Mouse (Mus musculus) gastrocnemius, adult 2 months (tissue): Measurements from ENCODE around the gene Eif3c. TPM values are rescaled to one million over a fixed set of nuclear protein-coding genes. Genes with fewer than 3 reads are reported as not detected.
A peak's percentile ranks its signal among the peaks of the same experiment; 100 is the strongest.

Experiments
- DNase-seq: peaks from one replicate; pipeline ENCODE4 v3.0.0; 2022
- H3K27ac ChIP-seq: fragments of 200-600 bp; 2 replicates; pipeline ENCODE4 v1.8.1; 2022; ENCODE audit warnings: mild to moderate bottlenecking
- H3K4me3 ChIP-seq: fragments of 200-600 bp; 2 replicates; pipeline ENCODE4 v1.8.1; 2022; ENCODE audit warnings: mild to moderate bottlenecking, moderate library complexity
- CTCF ChIP-seq: fragments of 200-600 bp; IDR thresholded peaks from 2 replicates; pipeline ENCODE4 v1.8.1; 2022; ENCODE audit warnings: antibody characterized with exemption, mild to moderate bottlenecking, moderate library complexity
- intact Hi-C: fragments of 180-260 bp; cut with DNase I; formaldehyde crosslinking; loops from one replicate; pipeline ENCODE4 v1.15.1; 2025
- microRNA-seq: library from miRNA; unstranded; fragments of <30 nt; microRNA quantifications from one replicate; pipeline ENCODE4 v1.2.0, GENCODE M21; 2021
- total RNA-seq, 2 experiments: library from RNA; stranded (reverse); gene quantifications; 2 replicates each; pipeline ENCODE4 v1.2.3; 2021

Eif3c gene
- total RNA-seq, 2 experiments from 2014 or later = 153 to 163 TPM

GRCm38 (mm10) chr7:126502751-126503150 is 63.5 kb downstream of the Eif3c start:
- H3K4me3 ChIP-seq = peak overlapping the region; percentile 81
- no peak for DNase-seq
- H3K27ac ChIP-seq = peak overlapping the region; percentile 98
- no peak for TF ChIP-seq CTCF
- intact Hi-C loops = loop anchor here (2.0 to 10.0 kb wide), 2 partner anchors 16 to 192 kb away; partner anchors contain the start of genes Bola2, Slx1b and Tufm

DNA sequence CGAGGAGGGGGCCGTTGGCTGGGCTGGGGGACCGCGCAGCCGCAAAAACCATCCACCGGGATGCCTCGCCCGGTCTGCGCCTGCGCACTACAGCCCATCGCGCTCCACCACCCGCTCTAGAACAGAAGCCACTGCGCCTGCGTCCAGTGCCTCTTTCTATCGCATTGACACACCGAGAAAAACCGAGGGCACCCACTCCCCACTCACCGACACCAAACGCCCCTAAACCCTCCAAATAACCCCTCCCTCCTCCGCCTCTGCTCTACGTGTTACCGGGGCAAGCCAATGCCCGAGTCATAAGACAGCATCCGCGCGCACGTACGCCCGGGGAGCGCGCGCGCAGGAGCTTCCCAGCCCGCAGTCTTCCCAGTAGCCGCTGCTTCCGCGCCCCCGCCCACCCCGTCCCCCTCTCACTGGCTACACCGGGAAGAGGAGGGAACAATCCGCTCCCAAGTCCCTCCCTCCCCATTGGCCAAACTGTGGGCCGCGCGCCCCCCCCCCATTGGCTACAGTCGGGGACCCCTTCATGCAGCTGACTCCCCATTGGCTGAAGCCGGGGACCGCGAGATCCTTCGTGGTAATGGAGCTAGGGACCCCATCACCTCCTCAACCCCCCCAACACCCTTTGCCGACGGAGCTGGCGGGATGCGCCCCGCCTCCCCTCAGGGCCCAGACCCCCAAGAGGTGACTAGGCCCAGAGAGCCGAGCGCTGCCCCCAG is 64.0 kb downstream of the Eif3c start:
- TF ChIP-seq CTCF = no peak
- DNase-seq = peak; percentile 94
- Histone ChIP-seq H3K27ac (peak overlapping the region; percentile 98), H3K4me3 (peak overlapping the region; percentile 81)
- intact Hi-C loops = loop anchor here (2.0 to 10.0 kb wide), 2 partner anchors 15 to 193 kb away; partner anchors contain the start of genes Bola2, Slx1b and Tufm

DNA sequence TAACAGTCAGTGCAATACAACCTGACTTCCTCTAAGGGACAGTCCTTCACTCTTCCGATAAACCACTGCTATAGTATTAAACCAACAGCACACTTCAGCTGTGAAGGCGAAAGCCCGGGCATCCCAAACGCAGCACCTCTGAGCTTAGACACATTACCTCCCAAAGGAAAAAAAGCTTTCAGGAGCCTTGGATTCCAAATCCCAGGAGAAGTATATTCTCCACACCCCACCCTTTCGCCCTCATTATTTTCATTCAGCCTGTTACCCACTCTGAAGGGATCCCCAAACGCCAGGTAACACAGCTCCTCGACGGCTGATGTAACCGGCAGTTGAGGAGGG is 64.6 kb downstream of the Eif3c start:
- Histone ChIP-seq H3K27ac (peak overlapping the region; percentile 98), H3K4me3 (peak overlapping the region; percentile 81)
- DNase-seq = no peak
- TF ChIP-seq CTCF = no peak
- intact Hi-C loops = loop anchor here (2.0 to 10.0 kb wide), 2 partner anchors 15 to 193 kb away; partner anchors contain the start of genes Bola2, Slx1b and Tufm

DNA sequence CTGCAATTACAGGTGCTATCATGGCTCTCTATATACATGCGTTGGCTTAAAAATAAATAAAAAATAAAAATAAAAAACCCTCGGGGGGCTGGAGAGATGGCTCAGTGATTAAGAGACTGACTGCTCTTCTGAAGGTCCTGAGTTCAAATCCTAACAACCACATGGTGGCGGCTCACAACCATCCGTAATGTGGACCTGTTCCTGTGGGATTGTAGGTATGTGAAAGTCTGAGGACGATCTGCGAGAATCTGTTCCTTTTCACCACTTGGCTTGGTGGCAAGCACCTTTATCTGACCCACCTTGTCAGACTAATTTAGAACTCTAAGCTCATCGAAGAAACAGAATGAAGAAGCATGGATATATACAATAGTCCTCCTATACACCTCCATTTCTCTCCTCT is 66.8 kb downstream of the Eif3c start:
- TF ChIP-seq CTCF = no peak
- DNase-seq = no peak
- intact Hi-C loops = no loop called here
- H3K27ac ChIP-seq = no peak overlapping the region
- no peak overlapping the region for H3K4me3 ChIP-seq

GRCm38 (mm10) chr7:126497966-126498365 is 68.2 kb downstream of the Eif3c start:
- no peak overlapping the region for H3K27ac ChIP-seq
- no peak overlapping the region for H3K4me3 ChIP-seq
- intact Hi-C loops = no loop called here
- TF ChIP-seq CTCF = no peak
- no peak for DNase-seq

DNA sequence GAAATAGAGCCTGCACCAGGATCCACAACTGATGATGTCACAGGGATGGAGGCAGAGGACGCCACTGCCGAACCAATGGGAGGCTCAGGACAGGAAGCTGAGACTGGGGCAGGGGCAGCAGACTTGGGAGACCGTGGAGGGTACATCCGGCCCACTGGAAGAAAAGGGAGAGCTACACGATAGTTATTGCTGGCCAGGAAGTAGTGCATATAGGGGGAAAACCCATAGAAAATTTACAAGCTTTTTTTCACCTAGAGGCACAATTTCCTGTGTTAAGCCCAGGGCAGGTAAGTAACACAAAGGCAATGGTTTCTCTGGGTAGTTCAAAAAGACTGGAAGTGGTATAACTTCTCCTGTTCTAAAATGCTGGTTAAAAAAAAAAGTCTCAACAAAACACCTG is 69.7 kb downstream of the Eif3c start:
- DNase-seq = no peak
- Histone ChIP-seq H3K4me3 (no peak overlapping the region), H3K27ac (no peak overlapping the region)
- no peak for TF ChIP-seq CTCF
- intact Hi-C loops = no loop called here

Small RNAs within 50 kb of the gene (microRNA-seq; reads per million reads assigned to microRNA genes)
- gene Mir7059 = not detected

Other genes starting within 250 kb of the Eif3c start
- not detected for gene Lat, start 196.8 kb downstream of the Eif3c start, total RNA-seq
- 10 to 100 TPM; 26.9 to 28.2 TPM for gene Spns1, start 189.0 kb downstream of the Eif3c start, total RNA-seq
- 1 to 10 TPM; 3.3 to 3.4 TPM for gene Nfatc2ip, start 169.7 kb downstream of the Eif3c start, total RNA-seq
- not detected for gene Cd19, start 151.5 kb downstream of the Eif3c start, total RNA-seq
- 10 to 100 TPM; 14.0 to 14.9 TPM for gene Rabep2, start 137.7 kb downstream of the Eif3c start, total RNA-seq
- over 10,000 TPM; 21,521 to 26,495 TPM for gene Atp2a1, start 103.3 kb downstream of the Eif3c start, total RNA-seq
- gene Sh2b1, start 91.0 kb downstream of the Eif3c start, total RNA-seq = 10 to 100 TPM; 43.0 to 48.1 TPM
- 100 to 1,000 TPM; 111 to 141 TPM for gene Tufm, start 79.0 kb downstream of the Eif3c start, total RNA-seq
- 10 to 100 TPM; 32.8 to 34.0 TPM for gene Atxn2l, start 63.0 kb downstream of the Eif3c start, total RNA-seq
- gene Apobr, start 18.5 kb upstream of the Eif3c start, total RNA-seq = under 1 TPM; 0.38 to 0.78 TPM
- 10 to 100 TPM in 1 of 2 experiments, 1 to 10 TPM in 1; 9.1 to 13.4 TPM for gene Cln3, start 19.4 kb upstream of the Eif3c start, total RNA-seq
- gene Il27, start 28.5 kb upstream of the Eif3c start, total RNA-seq = not detected
- gene Nupr1, start 64.5 kb upstream of the Eif3c start, total RNA-seq = 10 to 100 TPM in 1 of 2 experiments, 1 to 10 TPM in 1; 8.8 to 10.9 TPM
- 10 to 100 TPM; 30.0 to 34.1 TPM for gene Sgf29, start 82.9 kb upstream of the Eif3c start, total RNA-seq
- 10 to 100 TPM; 16.6 to 16.8 TPM for gene Sult1a1, start 110.0 kb upstream of the Eif3c start, total RNA-seq
- 10 to 100 TPM; 35.1 to 36.9 TPM for gene Bola2, start 129.0 kb upstream of the Eif3c start, total RNA-seq
- 1 to 10 TPM; 2.7 to 3.3 TPM for gene Slx1b, start 129.4 kb upstream of the Eif3c start, total RNA-seq
- 1 to 10 TPM; 2.3 to 2.4 TPM for gene Coro1a, start 141.4 kb upstream of the Eif3c start, total RNA-seq
- gene Mapk3, start 193.2 kb upstream of the Eif3c start, total RNA-seq = 10 to 100 TPM; 22.3 to 22.4 TPM
- 1 to 10 TPM in 1 of 2 experiments, under 1 TPM in 1; 0.67 to 1.3 TPM for gene Gdpd3, start 199.9 kb upstream of the Eif3c start, total RNA-seq
- gene Ypel3, start 210.5 kb upstream of the Eif3c start, total RNA-seq = 10 to 100 TPM; 74.6 to 93.1 TPM
- under 1 TPM; 0.42 to 0.48 TPM for gene Tbx6, start 215.1 kb upstream of the Eif3c start, total RNA-seq
- gene Ppp4c, start 226.1 kb upstream of the Eif3c start, total RNA-seq = 10 to 100 TPM; 22.8 to 25.7 TPM
- gene Fam57b, start 231.3 kb upstream of the Eif3c start, total RNA-seq = 10 to 100 TPM; 61.1 to 64.6 TPM